Mouse (Mus musculus) spleen, postnatal 36 days (tissue): Measurements from ENCODE around the gene Kcng4.

Source experiments
- DNase-seq, 2 experiments: peaks; one replicate each; pipeline ENCODE4 v3.0.0; 2022; ENCODE audit warnings: low spot score in 2 of 2, mixed read lengths in 1 of 2

The Kcng4 gene

GRCm38 (mm10) chr8:119641058-119641457 lies 5.6 kb upstream of the Kcng4 start:
- DNase-seq, result no peak

- DNase-seq, result no peak
These were observed 4.3 kb upstream of the Kcng4 start for GRCm38 (mm10) chr8:119639798-119640197.

- DNase-seq, result no peak
These were observed 2.8 kb upstream of the Kcng4 start for GRCm38 (mm10) chr8:119638261-119638660.

- no peak for DNase-seq
These were observed 1.9 kb upstream of the Kcng4 start for GRCm38 (mm10) chr8:119637381-119637780.

GRCm38 (mm10) chr8:119636766-119637165 lies 1.3 kb upstream of the Kcng4 start:
- DNase-seq, result no peak

- no peak for DNase-seq
These were observed 478 bp upstream of the Kcng4 start for GRCm38 (mm10) chr8:119635958-119636357.

GRCm38 (mm10) chr8:119634616-119635336 lies 704 bp downstream of the Kcng4 start:
- no peak for DNase-seq

GRCm38 (mm10) chr8:119632909-119633308 lies 2.6 kb downstream of the Kcng4 start:
- DNase-seq, result no peak

- DNase-seq, result no peak
These were observed 3.2 kb downstream of the Kcng4 start for GRCm38 (mm10) chr8:119632246-119632645.

GRCm38 (mm10) chr8:119630841-119631240 lies 4.6 kb downstream of the Kcng4 start:
- no peak for DNase-seq

- no peak for DNase-seq
These were observed 7.7 kb downstream of the Kcng4 start for GRCm38 (mm10) chr8:119627613-119628359.

- DNase-seq, result no peak
These were observed 8.3 kb downstream of the Kcng4 start for GRCm38 (mm10) chr8:119627199-119627598.

GRCm38 (mm10) chr8:119625788-119626187 lies 9.7 kb downstream of the Kcng4 start:
- no peak for DNase-seq

- no peak for DNase-seq
These were observed 10.6 kb downstream of the Kcng4 start for GRCm38 (mm10) chr8:119624916-119625315.

GRCm38 (mm10) chr8:119623744-119624143 lies 11.7 kb downstream of the Kcng4 start:
- DNase-seq, result no peak

GRCm38 (mm10) chr8:119623061-119623460 lies 12.4 kb downstream of the Kcng4 start:
- DNase-seq, result no peak

GRCm38 (mm10) chr8:119622555-119622954 lies 12.9 kb downstream of the Kcng4 start:
- DNase-seq, result no peak

GRCm38 (mm10) chr8:119620848-119621465 lies 14.5 kb downstream of the Kcng4 start:
- DNase-seq, result no peak

- no peak for DNase-seq
These were observed 15.2 kb downstream of the Kcng4 start for GRCm38 (mm10) chr8:119620116-119620840.

- DNase-seq, result no peak
These were observed 16.6 kb downstream of the Kcng4 start for GRCm38 (mm10) chr8:119618887-119619286.

- DNase-seq, result no peak
These were observed 17.9 kb downstream of the Kcng4 start for GRCm38 (mm10) chr8:119617586-119617985.

- no peak for DNase-seq
These were observed 18.7 kb downstream of the Kcng4 start for GRCm38 (mm10) chr8:119616811-119617210.
